12 mouse cellular contexts compared by ENCODE assay signal in the genomic region with DNA sequence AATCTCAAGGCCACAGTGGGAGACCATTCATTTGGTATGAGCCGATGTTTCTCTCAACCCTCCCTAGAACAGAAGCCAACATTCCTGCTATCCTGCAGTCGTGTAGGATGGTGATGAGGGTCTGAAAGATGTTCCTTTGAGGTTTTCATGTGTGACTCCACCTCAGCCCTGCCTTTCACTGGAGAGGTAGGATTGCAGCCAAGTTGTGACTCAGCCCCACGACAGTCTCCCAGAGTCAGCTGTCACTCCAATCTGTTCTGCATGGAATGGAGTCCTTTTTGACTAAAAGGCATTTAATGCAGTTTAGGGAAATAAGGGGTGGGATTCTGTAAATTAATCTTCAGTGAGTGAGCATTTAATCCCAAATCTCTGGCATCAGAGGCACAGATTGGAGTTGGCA.
DNase-seq lines count a peak whose midpoint lies in the region; ATAC-seq lines count a peak whose summit lies in the region.
"Had no signal": no experiment of that assay in that cellular context is flagged by ENCODE, and none has a peak within 500 bp of the region (broad histone marks: within the 10 kb centered on the region; RNA-seq: fewer than 3 reads in every experiment).

No protein-coding gene starts in this region.

- DNase-seq in adrenal gland, postnatal 14 days, result peak; percentile 6
- DNase-seq in adrenal gland, adult 18-20 months (ENCODE audit: low spot score in 2 of 2), result no peak
- no peak for DNase-seq in frontal cortex, postnatal 25 days (ENCODE audit: low spot score in 2 of 2)
- peak; percentile 53 for DNase-seq in layer of hippocampus, adult 9-10 months (ENCODE audit: low spot score)
- peak; percentile 48 to 49 for DNase-seq in right cerebral cortex, postnatal 10 days (ENCODE audit: low spot score in 2 of 2)
- DNase-seq in embryo, embryonic 10 days (ENCODE audit: low spot score), result no peak
- DNase-seq in gastrocnemius, postnatal 25 days, result no peak
- DNase-seq: kidney, postnatal 4 days; lung, postnatal 14 days had no signal

- ATAC-seq in frontal cortex, adult (ENCODE audit: low TSS enrichment), result peak; percentile 67; the same call in 1 of the 2 replicates
- ATAC-seq: intestine, postnatal 0 days; midbrain, embryonic 16.5 days had no signal

Comparison
In these comparisons a context has a peak if more than half of its experiments do, and no peak if none do; other contexts are left out.
1. DNase-seq: peak in adrenal gland, postnatal 14 days (single experiment), layer of hippocampus, adult 9-10 months (single experiment) and right cerebral cortex, postnatal 10 days (2 of 2); none in adrenal gland, adult 18-20 months (0 of 2), frontal cortex, postnatal 25 days (0 of 2), embryo, embryonic 10 days (single experiment) and gastrocnemius, postnatal 25 days (single experiment).